Mouse (Mus musculus): Measurements from ENCODE around the gene Coq7. TPM values are rescaled to one million over a fixed set of nuclear protein-coding genes. Genes with fewer than 3 reads are reported as not detected.

The Coq7 gene
- polyA plus RNA-seq, 1 experiment from 2014 or later, result 93.7 TPM

- 81% methylated on average over 7 of the region's 7 CpGs for WGBS
- H3K4me1 ChIP-seq (ENCODE audit: control insufficient read depth, insufficient read depth, low read length), result no peaks in the 10 kb centered on the region
- ATAC-seq (ENCODE audit: low FRiP score, low TSS enrichment), result no peak
Observed at GRCm38 (mm10) chr7:118508556-118508955, 24.6 kb downstream of the Coq7 start.

DNA sequence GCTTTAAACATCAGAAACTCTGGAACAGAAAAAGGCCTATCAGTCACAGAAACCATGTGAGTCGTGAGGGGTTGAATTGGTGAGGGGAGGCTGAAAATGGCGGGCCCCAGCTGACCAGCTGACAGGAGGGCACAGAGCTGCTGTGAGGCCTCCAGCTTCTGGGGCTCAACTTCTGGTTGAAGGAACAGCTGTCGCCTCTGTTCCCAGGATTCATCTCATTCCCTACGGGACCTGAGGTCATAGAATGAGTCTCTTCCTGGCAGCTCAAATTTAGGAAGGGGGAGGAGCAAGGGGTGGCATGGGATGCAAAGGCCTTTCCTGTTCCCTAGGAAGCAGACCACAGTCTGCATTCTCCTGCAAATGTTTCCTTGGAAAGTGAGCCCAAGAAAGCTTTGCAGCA, 29.3 kb downstream of the Coq7 start:
- Histone ChIP-seq H3K4me1 (ENCODE audit: control insufficient read depth, insufficient read depth, low read length) (no peaks in the 10 kb centered on the region), H3K27me3 (ENCODE audit: control insufficient read depth, insufficient read depth, low read length) (no peaks in the 10 kb centered on the region), H3K9me3 (ENCODE audit: control insufficient read depth, low read length) (no peaks in the 10 kb centered on the region), H3K4me2 (ENCODE audit: low read length) (no peak overlapping the region), H3K27ac (replicated peaks; ENCODE audit: low read depth, low read length) (no peak overlapping the region), H3K36me3 (ENCODE audit: control insufficient read depth, insufficient read depth, low read length) (no peaks in the 10 kb centered on the region), H3K4me3 (replicated peaks; ENCODE audit: low read depth, low read length) (no peak overlapping the region), H3K9ac (replicated peaks; ENCODE audit: low read length) (no peak overlapping the region)
- ATAC-seq (ENCODE audit: low FRiP score, low TSS enrichment) (no peak), DNase-seq (no peak)
- 70% methylated on average over 4 of the region's 4 CpGs for WGBS

More at GRCm38 (mm10) chr7:118508556-118508955, 24.6 kb downstream of the Coq7 start:
- Histone ChIP-seq H3K27me3 (ENCODE audit: control insufficient read depth, insufficient read depth, low read length) (no peaks in the 10 kb centered on the region), H3K4me3 (replicated peaks; ENCODE audit: low read depth, low read length) (no peak overlapping the region), H3K27ac (replicated peaks; ENCODE audit: low read depth, low read length) (no peak overlapping the region), H3K9me3 (ENCODE audit: control insufficient read depth, low read length) (no peaks in the 10 kb centered on the region), H3K4me2 (ENCODE audit: low read length) (no peak overlapping the region), H3K36me3 (ENCODE audit: control insufficient read depth, insufficient read depth, low read length) (no peaks in the 10 kb centered on the region), H3K9ac (replicated peaks; ENCODE audit: low read length) (no peak overlapping the region)
- no peak for DNase-seq

- DNase-seq (no peak), ATAC-seq (ENCODE audit: low FRiP score, low TSS enrichment) (no peak)
- no peaks in the 10 kb centered on the region for H3K9me3 ChIP-seq (ENCODE audit: control insufficient read depth, low read length)
- H3K4me2 ChIP-seq (ENCODE audit: low read length), result no peak overlapping the region
- H3K4me3 ChIP-seq (replicated peaks; ENCODE audit: low read depth, low read length), result no peak overlapping the region
- no peaks in the 10 kb centered on the region for H3K27me3 ChIP-seq (ENCODE audit: control insufficient read depth, insufficient read depth, low read length)
- H3K9ac ChIP-seq (replicated peaks; ENCODE audit: low read length), result no peak overlapping the region
- H3K27ac ChIP-seq (replicated peaks; ENCODE audit: low read depth, low read length), result no peak overlapping the region
- H3K36me3 ChIP-seq (ENCODE audit: control insufficient read depth, insufficient read depth, low read length), result no peaks in the 10 kb centered on the region
- H3K4me1 ChIP-seq (ENCODE audit: control insufficient read depth, insufficient read depth, low read length), result no peaks in the 10 kb centered on the region
- 63% methylated on average over 8 of the region's 8 CpGs for WGBS
Observed at GRCm38 (mm10) chr7:118502333-118502732, 30.8 kb downstream of the Coq7 start.

DNA sequence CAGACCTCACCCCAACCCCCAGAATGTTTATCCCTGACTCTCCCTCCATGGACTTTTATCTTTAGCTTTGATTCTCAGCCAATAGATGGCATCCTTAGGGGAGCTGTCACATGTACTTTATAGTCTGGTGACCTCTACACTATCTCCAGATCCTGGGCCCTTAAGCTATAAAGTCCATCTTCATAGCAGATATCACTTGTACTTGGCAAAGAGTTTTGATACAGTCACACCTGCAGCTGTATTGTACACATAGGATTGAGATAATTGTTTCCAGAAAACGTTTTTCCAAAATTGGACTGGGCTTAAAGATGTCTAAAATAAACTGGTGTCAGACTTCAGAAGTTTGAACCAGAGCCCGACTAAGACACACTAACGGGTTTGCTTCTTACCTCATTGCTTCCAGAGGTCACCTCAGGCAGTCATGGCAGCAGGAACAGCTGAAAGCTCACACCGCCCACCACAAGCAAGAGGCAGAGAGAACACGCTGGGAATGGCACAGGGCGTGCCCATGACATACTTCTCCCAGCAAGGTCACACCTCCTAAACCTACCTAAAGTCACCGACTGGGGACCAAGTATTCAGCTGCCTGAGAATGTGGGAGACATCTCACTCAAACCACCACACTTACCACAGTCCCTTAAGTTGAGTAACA, 33.2 kb downstream of the Coq7 start:
- H3K9me3 ChIP-seq (ENCODE audit: control insufficient read depth, low read length), result no peaks in the 10 kb centered on the region
- H3K4me3 ChIP-seq (replicated peaks; ENCODE audit: low read depth, low read length), result no peak overlapping the region
- DNase-seq (no peak), ATAC-seq (ENCODE audit: low FRiP score, low TSS enrichment) (no peak)
- no peak overlapping the region for H3K9ac ChIP-seq (replicated peaks; ENCODE audit: low read length)
- H3K36me3 ChIP-seq (ENCODE audit: control insufficient read depth, insufficient read depth, low read length), result no peaks in the 10 kb centered on the region
- H3K27ac ChIP-seq (replicated peaks; ENCODE audit: low read depth, low read length), result no peak overlapping the region
- H3K4me1 ChIP-seq (ENCODE audit: control insufficient read depth, insufficient read depth, low read length), result no peaks in the 10 kb centered on the region
- 78% methylated on average over 7 of the region's 7 CpGs for WGBS
- no peaks in the 10 kb centered on the region for H3K27me3 ChIP-seq (ENCODE audit: control insufficient read depth, insufficient read depth, low read length)
- H3K4me2 ChIP-seq (ENCODE audit: low read length), result no peak overlapping the region

DNA sequence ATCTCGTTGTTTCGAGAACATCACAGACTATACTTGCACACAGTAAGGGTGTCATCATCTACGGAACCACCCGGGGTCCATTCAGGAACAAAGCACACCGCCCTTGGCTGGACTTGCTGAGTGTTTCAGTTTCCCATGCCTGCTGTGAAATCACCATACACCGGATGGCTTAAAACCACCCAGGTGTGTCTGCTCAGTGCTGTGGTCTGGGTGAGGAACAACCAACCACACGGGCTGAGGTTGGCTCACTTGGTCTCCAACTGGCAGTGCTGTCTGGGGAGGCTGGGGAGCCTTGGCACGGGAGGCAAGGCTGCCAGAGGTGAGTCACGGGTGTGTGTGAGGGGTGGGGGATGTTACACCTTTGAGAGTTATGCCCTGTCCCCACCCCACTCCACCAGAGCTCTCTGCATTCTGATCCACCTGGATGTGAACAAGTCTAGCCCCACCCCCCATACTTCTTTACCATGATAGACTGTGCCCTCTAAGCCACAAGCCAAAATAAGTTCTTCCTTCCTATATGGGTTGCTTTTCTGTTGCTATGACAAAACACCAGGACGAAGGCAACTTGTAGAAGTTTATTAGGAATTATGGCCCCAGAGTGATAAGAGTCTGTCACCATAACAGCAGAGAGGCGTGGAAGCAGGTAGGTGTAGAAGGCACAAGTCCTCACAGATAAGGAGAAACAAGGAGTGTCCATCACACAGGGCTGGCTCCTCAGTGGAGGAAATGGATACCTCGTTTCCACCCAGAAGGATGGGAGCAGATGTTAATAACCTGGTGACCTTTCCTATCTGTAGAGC, 34.0 kb downstream of the Coq7 start:
- Histone ChIP-seq H3K4me3 (replicated peaks; ENCODE audit: low read depth, low read length) (no peak overlapping the region), H3K9ac (replicated peaks; ENCODE audit: low read length) (no peak overlapping the region), H3K4me2 (ENCODE audit: low read length) (no peak overlapping the region), H3K27me3 (ENCODE audit: control insufficient read depth, insufficient read depth, low read length) (no peaks in the 10 kb centered on the region), H3K4me1 (ENCODE audit: control insufficient read depth, insufficient read depth, low read length) (no peaks in the 10 kb centered on the region), H3K27ac (replicated peaks; ENCODE audit: low read depth, low read length) (no peak overlapping the region), H3K36me3 (ENCODE audit: control insufficient read depth, insufficient read depth, low read length) (no peaks in the 10 kb centered on the region), H3K9me3 (ENCODE audit: control insufficient read depth, low read length) (no peaks in the 10 kb centered on the region)
- 85% methylated on average over 12 of the region's 12 CpGs for WGBS
- DNase-seq (no peak), ATAC-seq (ENCODE audit: low FRiP score, low TSS enrichment) (no peak)

DNA sequence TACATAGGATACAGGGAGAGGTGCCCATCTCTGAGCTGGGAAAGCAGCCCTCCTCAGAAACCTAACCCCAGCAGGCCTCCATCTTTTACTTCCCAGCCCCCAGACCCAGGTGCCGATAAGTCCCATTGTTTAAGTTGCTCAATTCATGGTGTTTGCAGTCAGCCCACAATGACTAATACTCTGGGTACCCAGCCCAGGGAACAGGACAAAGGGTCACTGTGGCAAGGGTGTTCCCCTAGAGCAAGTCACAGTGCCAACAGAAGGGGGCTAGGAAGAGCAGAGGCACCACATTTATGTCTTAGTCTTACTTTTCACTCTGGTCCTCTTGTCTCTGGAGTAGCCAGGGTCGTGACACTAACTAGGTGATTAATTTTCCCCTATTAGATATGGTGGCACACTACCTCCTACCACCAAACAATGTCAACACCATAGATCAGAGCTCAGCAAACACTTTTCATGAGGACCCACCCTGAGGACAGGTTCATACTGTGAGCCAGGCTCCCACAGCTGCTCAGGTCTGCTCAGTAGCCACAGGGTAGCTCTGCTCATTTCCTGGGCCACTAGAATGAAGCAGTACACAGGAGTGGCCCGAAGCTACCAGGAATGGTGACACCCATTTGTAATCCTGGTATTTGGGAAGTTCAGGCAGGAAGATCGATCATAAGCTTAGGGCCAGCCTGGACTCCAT, 38.1 kb downstream of the Coq7 start:
- Histone ChIP-seq H3K4me1 (ENCODE audit: control insufficient read depth, insufficient read depth, low read length) (peaks cover 10% of the 10 kb centered on the region), H3K9ac (replicated peaks; ENCODE audit: low read length) (no peak overlapping the region), H3K27ac (replicated peaks; ENCODE audit: low read depth, low read length) (no peak overlapping the region), H3K4me2 (ENCODE audit: low read length) (no peak overlapping the region), H3K9me3 (ENCODE audit: control insufficient read depth, low read length) (0 out of 2 replicates have a peak, but pooled peaks cover under 1% of the 10 kb centered on the region), H3K4me3 (replicated peaks; ENCODE audit: low read depth, low read length) (no peak overlapping the region), H3K27me3 (ENCODE audit: control insufficient read depth, insufficient read depth, low read length) (peaks cover 30% of the 10 kb centered on the region), H3K36me3 (ENCODE audit: control insufficient read depth, insufficient read depth, low read length) (no peaks in the 10 kb centered on the region)
- WGBS, result 76% methylated on average over 4 of the region's 4 CpGs
- ATAC-seq (ENCODE audit: low FRiP score, low TSS enrichment) (no peak), DNase-seq (no peak)

DNA sequence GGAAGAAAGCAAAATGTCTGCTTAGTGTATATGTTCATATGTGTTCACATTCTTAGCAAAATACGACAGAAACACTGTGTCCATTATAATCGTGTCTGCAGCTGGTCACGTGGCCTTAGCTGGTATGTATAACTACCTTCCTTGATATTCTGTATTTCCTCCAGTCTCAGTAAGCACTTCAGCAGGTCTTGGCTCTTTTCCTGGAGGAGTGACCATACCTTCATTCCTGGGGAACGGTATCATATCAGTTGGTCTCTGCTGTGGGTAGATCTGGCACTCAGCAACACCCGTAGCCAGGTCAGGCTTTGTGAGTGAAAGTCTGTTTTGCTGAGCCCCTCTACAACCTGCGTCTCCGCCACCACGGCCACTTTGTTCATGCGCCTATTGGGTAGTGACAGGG, 39.3 kb downstream of the Coq7 start:
- peaks cover 10% of the 10 kb centered on the region for H3K4me1 ChIP-seq (ENCODE audit: control insufficient read depth, insufficient read depth, low read length)
- no peak overlapping the region for H3K4me3 ChIP-seq (replicated peaks; ENCODE audit: low read depth, low read length)
- no peak for DNase-seq
- 89% methylated on average over 9 of the region's 9 CpGs for WGBS
- H3K9ac ChIP-seq (replicated peaks; ENCODE audit: low read length), result no peak overlapping the region
- no peaks in the 10 kb centered on the region for H3K36me3 ChIP-seq (ENCODE audit: control insufficient read depth, insufficient read depth, low read length)
- 0 out of 2 replicates have a peak, but pooled peaks cover 3% of the 10 kb centered on the region for H3K9me3 ChIP-seq (ENCODE audit: control insufficient read depth, low read length)
- peaks cover 39% of the 10 kb centered on the region for H3K27me3 ChIP-seq (ENCODE audit: control insufficient read depth, insufficient read depth, low read length)
- no peak for ATAC-seq (ENCODE audit: low FRiP score, low TSS enrichment)
- H3K27ac ChIP-seq (replicated peaks; ENCODE audit: low read depth, low read length), result no peak overlapping the region
- H3K4me2 ChIP-seq (ENCODE audit: low read length), result no peak overlapping the region

DNA sequence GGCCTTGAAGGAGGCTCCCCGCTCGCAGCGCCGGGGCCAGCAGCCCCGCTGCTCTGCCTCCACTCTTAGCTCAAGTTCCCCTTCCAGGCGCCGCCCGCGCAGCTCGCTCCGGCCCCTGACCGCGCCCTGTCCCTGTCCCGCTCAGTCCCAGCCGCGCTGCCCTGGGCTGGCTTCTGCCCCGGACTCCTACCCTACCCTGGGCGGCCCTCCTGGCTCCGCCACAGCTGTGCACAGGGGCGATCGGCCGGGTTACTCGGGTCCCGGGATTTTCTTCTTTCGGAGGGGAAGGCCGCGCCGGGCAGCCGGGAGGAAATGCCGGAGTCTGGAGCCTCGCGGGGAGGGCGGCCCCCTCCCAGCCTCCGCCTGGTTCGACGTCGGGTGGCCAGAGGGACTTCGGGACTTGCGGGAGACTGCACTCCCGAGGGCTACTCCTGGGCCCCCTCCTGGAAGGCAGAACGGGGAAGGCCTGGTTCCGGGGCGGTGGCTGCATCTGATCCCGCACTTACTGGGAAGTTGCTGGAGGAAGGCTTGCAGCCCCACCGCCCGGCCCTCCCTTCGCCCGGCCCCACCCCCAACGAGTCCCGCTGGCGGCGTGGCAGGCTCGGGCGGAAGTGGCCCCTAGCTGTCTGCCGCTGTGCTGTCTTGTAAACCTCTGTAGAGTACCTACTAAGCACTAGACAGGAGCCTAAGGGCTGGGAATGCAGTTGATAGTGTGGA, 41.6 kb downstream of the Coq7 start, which contains the start of gene Itpripl2:
Gene Itpripl2 (minus strand): TSS at position 545 of the 717 bp plus-strand sequence.
- Histone ChIP-seq H3K4me1 (ENCODE audit: control insufficient read depth, insufficient read depth, low read length) (peaks cover 10% of the 10 kb centered on the region), H3K4me2 (ENCODE audit: low read length) (peak within 1 kb of the TSS; percentile 68), H3K9me3 (ENCODE audit: control insufficient read depth, low read length) (0 out of 2 replicates have a peak, but pooled peaks cover 3% of the 10 kb centered on the region), H3K4me3 (replicated peaks; ENCODE audit: low read depth, low read length) (peak within 1 kb of the TSS; percentile 46), H3K36me3 (ENCODE audit: control insufficient read depth, insufficient read depth, low read length) (no peaks in the 10 kb centered on the region), H3K27me3 (ENCODE audit: control insufficient read depth, insufficient read depth, low read length) (peaks cover 44% of the 10 kb centered on the region), H3K9ac (replicated peaks; ENCODE audit: low read length) (peak within 1 kb of the TSS; percentile 55), H3K27ac (replicated peaks; ENCODE audit: low read depth, low read length) (no peak within 1 kb of the TSS)
- WGBS, result under 1% methylated on average over 53 of the region's 55 CpGs
- peak; percentile 56 for DNase-seq
- peak; percentile 68 for ATAC-seq (ENCODE audit: low FRiP score, low TSS enrichment)
